Mouse (Mus musculus) CD4-positive, CD25-positive, alpha-beta regulatory T cell (primary cell): ENCODE measurements around the gene Rnf5. TPM values are rescaled to one million over a fixed set of nuclear protein-coding genes. Genes with fewer than 3 reads are reported as not detected.

Source experiments
- polyA plus RNA-seq: library from polyadenylated mRNA; unstranded; fragments of 100-300 nt; shearing (Covaris generic); gene quantifications from one replicate; pipeline ENCODE4 v1.2.1, GENCODE M21; 2017

Rnf5 gene
- 97.3 TPM for polyA plus RNA-seq

DNA sequence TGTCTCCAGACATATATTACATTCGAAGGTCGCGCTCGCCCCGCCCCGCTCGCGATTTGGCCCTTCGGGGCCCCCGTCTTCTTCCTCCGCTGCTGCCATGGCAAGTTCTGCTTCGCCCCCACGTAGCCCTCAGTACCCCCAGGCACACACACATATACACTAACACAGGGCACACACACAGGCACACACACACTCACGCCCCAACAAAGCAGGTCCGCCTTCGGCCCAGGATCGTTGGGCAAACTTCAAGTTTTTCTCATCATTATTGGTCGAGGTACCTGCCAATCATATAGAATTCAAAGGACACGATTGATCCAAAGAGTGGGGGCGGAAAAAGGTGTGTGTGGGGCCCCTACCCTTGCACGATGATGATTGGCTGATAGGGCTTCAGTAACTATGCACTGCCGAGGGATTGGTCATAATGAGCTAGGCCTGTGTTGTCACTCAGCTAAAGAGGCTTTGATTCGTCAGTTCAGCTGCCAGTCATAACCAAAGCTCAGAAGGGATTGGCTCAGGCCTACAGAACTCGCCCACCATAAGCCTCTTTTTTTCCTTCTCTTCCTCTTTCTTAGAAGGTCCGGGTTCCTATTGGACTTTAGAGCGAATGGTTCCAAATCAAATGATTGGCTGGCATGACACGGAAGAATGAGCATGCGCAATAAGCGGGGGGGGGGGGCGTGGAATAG lies at the start of gene Rnf5:
Gene Rnf5, minus strand, starts transcription at position 316 of the 686 bp plus-strand sequence.

DNA sequence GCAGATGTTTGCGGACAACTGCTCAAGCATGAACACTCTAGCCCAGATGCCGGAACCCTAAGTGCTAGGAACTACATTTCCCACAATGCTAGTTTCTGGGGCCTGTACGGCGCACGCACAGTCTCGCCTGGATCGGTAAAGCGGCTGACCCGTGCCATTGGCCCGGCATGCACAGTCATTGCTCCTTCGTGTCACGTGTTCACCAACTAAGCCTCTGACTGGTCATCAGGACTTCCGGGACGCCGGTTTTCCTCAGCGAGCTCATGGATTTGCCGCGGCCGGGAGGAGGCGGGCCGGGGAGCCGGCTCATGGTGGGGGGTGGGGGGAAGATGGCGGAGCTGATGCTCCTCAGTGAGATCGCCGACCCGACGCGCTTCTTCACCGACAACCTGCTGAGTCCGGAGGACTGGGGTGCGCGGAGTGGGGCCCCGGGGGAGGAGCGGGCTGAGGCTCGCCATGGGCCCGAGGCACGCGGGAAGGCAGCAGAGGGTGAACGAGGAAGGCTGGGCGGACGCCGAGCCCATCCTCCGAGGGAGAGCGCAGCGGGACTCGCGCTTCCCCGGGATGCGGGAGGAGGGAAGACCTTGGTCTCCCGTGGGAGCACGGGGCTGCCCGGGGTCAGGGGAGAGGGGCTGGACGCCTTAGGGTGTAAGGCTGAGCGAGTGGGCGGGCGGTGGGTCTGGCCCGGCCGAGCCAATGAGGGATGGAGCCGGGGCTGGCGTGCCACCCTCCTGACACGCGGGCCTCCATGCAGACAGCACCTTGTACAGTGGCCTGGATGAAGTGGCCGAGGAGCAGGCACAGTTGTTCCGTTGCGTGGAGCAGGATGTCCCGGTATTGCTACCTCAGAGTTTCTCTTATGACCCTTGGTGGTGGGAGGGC lies 43.7 kb upstream of the Rnf5 start, which contains the start of gene Atf6b:
Gene Atf6b, plus strand, starts transcription at position 241 of the 882 bp plus-strand sequence.

DNA sequence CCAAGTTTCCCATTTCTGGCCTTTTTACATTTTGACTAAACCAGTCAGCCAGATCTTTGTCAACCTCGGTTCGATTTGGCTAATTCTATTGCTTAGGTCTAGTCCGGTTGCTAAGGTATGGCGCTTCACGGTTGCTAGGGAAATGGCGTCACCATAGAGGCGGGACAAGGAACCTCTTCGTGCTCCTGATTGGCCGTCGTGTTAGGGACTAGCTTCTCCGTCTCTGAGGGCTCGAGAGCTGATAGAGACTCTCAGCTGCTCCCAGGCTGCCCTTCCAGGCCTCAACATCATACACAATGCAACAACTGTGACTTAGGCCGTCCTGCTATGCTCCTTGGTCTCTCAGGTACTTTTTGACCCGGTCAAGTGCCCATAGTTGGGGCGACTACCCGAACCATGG lies 41.1 kb upstream of the Rnf5 start, which contains the start of gene Fkbpl:
Gene Fkbpl, plus strand, starts transcription at position 157 of the 400 bp plus-strand sequence.

DNA sequence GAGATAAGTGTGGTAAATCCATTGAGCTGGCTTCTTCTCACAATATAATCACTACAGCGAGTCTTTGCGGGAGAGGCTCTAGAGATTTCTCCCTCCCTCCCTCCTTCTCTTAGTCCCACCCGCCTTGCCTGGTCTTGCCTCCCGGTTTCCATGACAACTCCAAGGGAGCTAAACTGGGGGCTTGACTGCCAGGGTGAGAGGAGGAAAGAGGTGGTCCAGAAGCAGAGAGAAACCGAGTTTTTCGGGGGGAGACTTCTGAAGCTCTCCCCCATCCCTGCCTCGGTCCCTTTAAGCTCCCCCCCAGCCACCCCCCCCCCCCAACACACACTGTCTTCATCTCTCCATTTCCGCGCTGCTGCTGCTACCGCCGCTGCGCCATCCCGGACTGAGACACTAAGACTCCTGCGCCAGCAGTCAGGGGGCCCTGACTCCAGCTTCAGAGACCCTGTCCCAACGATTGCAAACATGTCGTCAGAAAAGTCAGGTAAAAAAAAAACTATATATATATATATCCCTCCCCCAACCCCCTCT lies 25.8 kb upstream of the Rnf5 start, which contains the start of gene Prrt1:
Gene Prrt1, plus strand, starts transcription at position 313 of the 531 bp plus-strand sequence.

DNA sequence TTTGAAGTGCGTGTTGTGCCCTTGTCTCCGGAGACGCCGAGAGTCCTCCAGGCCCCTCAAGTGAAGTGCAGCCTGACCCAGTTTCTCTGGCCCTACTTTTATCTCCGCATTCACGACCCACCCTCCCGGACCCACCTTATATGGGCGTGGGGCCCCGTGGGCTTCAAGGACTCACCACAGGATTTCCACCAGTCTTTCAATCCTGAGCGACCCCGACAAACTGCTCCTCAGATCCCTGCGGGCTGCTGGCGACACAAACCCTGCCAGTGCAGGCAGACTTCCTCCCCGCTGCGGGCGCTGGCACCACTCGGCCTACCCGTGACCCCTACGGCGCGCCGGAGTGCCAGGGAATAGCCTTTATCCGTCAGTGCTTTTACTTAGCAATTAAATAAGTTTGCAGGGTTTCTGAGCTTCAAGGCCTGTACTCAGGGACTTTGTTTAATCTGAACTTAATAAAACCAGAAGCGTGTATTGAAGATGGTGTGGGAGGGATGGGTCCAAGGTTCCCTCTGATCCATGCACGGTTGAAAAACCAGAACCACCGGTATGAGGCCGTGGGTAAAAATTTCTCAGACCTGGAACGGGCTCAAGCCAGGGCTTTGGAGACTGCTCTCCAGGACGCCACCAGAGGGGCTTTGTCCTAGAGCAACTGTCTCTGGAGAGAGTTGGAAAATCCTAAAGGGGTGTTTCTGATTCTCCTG lies 24.6 kb upstream of the Rnf5 start, which contains the start of gene Ppt2:
Gene Ppt2, minus strand, starts transcription at position 568 of the 701 bp plus-strand sequence.

DNA sequence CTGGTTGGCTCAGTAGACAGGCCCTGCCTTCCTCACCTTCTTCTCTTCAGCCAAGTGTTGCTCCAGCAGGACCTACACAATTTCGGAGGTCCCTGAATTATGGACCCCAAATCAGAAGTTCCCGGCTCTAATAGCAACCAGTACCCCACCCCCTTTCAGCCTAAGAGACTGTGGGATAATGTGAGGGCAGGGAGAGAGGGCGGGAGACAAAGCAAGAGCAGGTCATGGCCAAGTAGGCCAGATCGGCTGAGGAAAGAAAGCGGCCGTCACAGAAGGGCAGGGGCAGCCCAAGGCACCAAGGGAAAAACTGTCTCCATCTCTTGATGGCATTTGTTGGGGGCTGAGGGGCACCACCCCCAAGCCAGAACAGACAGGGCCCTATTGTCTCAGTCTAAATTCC lies 12.4 kb upstream of the Rnf5 start, which contains the start of gene Egfl8:
Gene Egfl8, minus strand, starts transcription at position 101 of the 400 bp plus-strand sequence.

DNA sequence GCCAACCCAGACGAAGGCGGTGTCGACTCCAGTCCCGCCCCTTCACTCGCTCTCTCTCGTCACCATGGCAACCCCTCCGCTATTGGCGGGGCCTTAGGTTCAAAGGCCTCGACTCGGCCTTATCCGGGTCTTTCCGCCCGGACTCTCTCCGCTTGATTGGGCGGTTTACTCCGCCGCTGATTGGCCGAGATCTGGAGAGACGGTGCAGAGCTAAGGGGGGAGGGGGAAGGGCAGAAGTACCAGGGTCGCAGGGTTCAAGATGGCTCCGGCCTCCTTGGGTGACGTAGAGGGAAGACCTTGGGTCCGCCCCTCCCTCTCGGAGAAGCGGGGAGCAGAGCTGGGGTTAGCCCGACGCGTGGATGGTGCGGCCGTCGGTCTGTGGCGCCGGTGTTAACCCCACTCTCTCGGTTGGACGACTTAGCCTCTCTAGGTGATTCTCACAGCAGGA lies 595 bp upstream of the Rnf5 start, which contains the start of gene Agpat1:
Gene Agpat1, plus strand, starts transcription at position 202 of the 448 bp plus-strand sequence.

DNA sequence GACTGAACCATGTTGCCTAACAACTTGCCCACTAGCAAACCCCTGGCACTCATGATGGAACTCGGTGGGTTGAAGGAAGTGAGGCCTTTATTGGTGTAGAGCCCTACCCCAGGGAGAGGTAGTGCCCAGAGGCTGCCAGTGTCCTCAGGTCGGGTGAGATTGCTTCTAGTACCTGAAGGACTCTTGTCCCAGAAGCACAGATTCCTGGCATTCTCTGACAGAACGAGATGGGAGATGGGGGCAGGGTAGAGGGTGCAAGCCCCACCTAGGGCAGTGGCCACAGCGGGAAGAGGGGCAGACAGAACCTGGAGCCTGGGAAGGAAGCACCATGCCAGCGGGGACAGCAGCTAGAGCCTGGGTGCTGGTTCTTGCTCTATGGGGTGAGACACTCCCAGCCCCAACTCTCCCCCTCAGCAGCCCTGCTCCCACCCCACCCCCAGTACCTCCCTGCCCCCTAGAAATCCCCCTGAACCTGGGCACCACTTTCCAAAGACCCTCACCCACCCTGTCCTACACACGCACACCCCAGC lies 5.9 kb downstream of the Rnf5 start, which contains the start of gene Ager:
Gene Ager, plus strand, starts transcription at position 297 of the 530 bp plus-strand sequence.

DNA sequence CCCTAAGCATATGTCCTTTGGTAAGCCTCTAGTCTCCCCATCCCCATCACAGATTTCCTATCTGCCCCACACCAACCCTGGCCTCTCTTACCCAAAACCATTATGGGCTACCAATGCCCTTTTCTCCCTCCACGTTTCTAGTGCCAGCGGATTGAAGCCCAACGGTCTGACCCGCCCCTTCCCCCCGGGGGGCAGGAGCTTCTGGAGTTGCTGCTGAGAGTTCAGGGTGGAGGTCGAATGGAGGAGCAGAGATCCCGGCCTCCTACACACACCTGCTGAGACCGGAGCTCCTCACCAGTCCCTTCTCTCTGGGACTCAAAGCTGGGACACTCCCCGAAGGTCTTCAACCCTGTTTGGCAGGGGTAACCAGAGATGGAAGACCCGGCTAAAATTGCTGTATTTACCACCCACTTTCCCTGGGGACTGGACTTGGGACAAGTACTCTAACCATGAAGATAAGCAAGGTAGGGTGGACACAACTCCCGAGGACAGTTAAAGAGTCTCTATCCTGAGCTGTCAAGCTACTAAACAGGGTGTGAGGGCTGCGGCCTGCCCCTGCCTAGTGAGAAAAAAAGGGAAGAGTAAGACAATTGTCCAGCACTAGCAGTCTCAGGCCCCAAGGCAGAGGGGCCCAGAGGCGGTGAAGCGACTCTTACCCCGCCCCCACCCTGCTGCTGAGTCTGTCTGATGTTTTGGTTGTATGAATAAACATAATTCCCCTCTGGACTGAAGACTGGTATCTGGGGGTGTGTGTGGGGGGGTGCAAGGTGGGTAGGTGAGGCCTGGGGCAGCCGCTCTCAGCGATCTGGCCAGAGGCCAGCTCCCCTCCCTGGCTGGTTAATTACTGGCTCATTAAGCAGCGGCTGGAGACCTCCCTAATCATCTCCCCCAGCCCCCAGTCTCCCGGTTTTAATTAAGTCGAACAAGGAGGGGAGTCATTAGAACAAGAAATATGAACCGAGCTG lies 12.2 kb downstream of the Rnf5 start, which contains the start of gene Pbx2:
Gene Pbx2, plus strand, starts transcription at position 238 of the 965 bp plus-strand sequence.

DNA sequence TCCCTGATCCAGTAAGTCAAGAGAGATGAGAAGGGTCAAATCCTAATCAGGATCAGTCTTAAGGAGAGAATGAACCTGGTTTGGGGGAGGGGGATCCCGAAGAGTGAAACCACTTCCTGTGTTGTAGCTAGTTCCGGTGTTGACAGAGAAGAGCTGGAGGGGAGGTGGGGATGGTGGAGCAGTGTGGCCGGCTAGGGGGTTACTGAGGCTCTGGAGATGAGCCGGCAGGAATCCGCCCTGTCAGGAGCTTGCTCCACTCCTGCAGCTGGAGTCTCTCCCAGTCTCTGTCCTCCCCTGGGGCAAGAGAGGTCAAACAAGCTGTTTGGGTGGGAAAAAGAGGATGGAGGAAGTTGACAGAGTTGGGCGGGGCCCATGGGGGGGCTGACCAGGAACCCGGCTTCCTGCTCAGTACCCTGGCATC lies 13.8 kb downstream of the Rnf5 start, which contains the start of gene Gpsm3:
Gene Gpsm3, plus strand, starts transcription at position 126 of the 421 bp plus-strand sequence.

DNA sequence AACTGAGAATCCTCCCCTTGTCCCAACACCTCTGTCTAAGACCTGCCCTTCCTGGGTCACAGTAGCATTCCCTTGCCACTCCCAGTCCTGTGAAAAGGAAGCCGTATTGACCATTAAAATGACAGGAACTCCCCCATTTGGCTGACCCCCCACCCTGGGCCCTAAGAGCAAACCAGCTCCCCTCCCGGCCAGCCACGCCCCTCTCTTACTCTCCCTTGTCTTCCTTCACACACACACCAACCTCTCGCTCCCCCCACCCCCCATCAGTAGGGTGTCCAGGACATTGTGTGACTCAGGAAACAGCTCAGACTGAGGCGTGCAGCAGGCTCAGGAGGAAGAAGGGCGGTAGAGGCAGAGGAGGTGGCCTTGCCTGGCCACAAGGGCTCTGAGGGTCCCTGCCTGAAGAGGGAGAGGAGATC lies 39.5 kb downstream of the Rnf5 start, which contains the start of gene Notch4:
Gene Notch4, plus strand, starts transcription at position 266 of the 419 bp plus-strand sequence.

Other genes starting within 250 kb of the Rnf5 start
- 0.43 TPM for gene Btnl2, start 248.9 kb downstream of the Rnf5 start, polyA plus RNA-seq
- gene Btnl1, start 226.6 kb downstream of the Rnf5 start, polyA plus RNA-seq, result not detected
- 0.54 TPM for gene BC051142, start 204.9 kb downstream of the Rnf5 start, polyA plus RNA-seq
- gene Btnl4, start 126.4 kb downstream of the Rnf5 start, polyA plus RNA-seq, result not detected
- not detected for gene Btnl6, start 86.3 kb downstream of the Rnf5 start, polyA plus RNA-seq
- 0.12 TPM for gene Notch4, start 39.4 kb downstream of the Rnf5 start, polyA plus RNA-seq
- 296 TPM for gene Gpsm3, start 13.9 kb downstream of the Rnf5 start, polyA plus RNA-seq
- 20.0 TPM for gene Pbx2, start 12.4 kb downstream of the Rnf5 start, polyA plus RNA-seq
- gene Ager, start 5.8 kb downstream of the Rnf5 start, polyA plus RNA-seq, result 2.5 TPM
- gene Agpat1, start 572 bp upstream of the Rnf5 start, polyA plus RNA-seq, result 23.3 TPM
- 2.8 TPM for gene Egfl8, start 12.3 kb upstream of the Rnf5 start, polyA plus RNA-seq
- gene Ppt2, start 24.8 kb upstream of the Rnf5 start, polyA plus RNA-seq, result 22.3 TPM
- gene Prrt1, start 25.8 kb upstream of the Rnf5 start, polyA plus RNA-seq, result 6.9 TPM
- 5.5 TPM for gene Fkbpl, start 41.1 kb upstream of the Rnf5 start, polyA plus RNA-seq
- 78.5 TPM for gene Atf6b, start 43.5 kb upstream of the Rnf5 start, polyA plus RNA-seq
- not detected for gene Tnxb, start 66.8 kb upstream of the Rnf5 start, polyA plus RNA-seq
- gene C4b, start 140.2 kb upstream of the Rnf5 start, polyA plus RNA-seq, result not detected
- gene Cyp21a1, start 200.9 kb upstream of the Rnf5 start, polyA plus RNA-seq, result not detected
- 31.8 TPM for gene Stk19, start 233.3 kb upstream of the Rnf5 start, polyA plus RNA-seq
- gene Dxo, start 233.3 kb upstream of the Rnf5 start, polyA plus RNA-seq, result 78.8 TPM
- 126 TPM for gene Skiv2l, start 246.5 kb upstream of the Rnf5 start, polyA plus RNA-seq
- 47.9 TPM for gene Nelfe, start 246.7 kb upstream of the Rnf5 start, polyA plus RNA-seq